Mouse (Mus musculus) stomach, embryonic 16.5 days (tissue): Measurements from ENCODE around the gene Pax7. TPM values are rescaled to one million over a fixed set of nuclear protein-coding genes. Genes with fewer than 3 reads are reported as not detected.
A peak's percentile ranks its signal among the peaks of the same experiment; 100 is the strongest.

Source experiments
- ATAC-seq: fragments of 200-750 bp; cut with Nextera tagmentation; 2 replicates; pipeline ENCODE4 v1.8.0; 2017; ENCODE audit warnings: moderate number of reproducible peaks, moderate TSS enrichment; ENCODE audit not compliant: insufficient read depth, low FRiP score
- H3K27ac ChIP-seq: fragments of 300-500 bp; sonication (generic); 2 replicates; pipeline ENCODE4 v1.5.1; 2014; ENCODE audit warnings: low read length
- H3K27me3 ChIP-seq: fragments of 300-500 bp; sonication (generic); 2 replicates; pipeline ENCODE4 v1.6.1; 2014; ENCODE audit warnings: low read length, control low read depth, mixed read lengths; ENCODE audit not compliant: control insufficient read depth, insufficient read depth
- H3K36me3 ChIP-seq: fragments of 300-500 bp; sonication (generic); 2 replicates; pipeline ENCODE4 v1.6.1; 2014; ENCODE audit warnings: low read length; ENCODE audit not compliant: control insufficient read depth, insufficient read depth
- H3K4me1 ChIP-seq: fragments of 300-500 bp; sonication (generic); 2 replicates; pipeline ENCODE4 v1.6.1; 2014; ENCODE audit warnings: low read length, control low read depth, mixed read lengths; ENCODE audit not compliant: control insufficient read depth, insufficient read depth
- H3K4me2 ChIP-seq: fragments of 300-500 bp; sonication (generic); 2 replicates; pipeline ENCODE4 v1.6.1; 2014; ENCODE audit warnings: low read depth, low read length, mixed read lengths
- H3K4me3 ChIP-seq: fragments of 300-500 bp; sonication (generic); replicated peaks from 2 replicates; pipeline ENCODE4 v1.5.1; 2014; ENCODE audit warnings: mild to moderate bottlenecking, low read length
- H3K9ac ChIP-seq: fragments of 300-500 bp; sonication (generic); 2 replicates; pipeline ENCODE4 v1.6.1; 2014; ENCODE audit warnings: low read length
- H3K9me3 ChIP-seq: fragments of 300-500 bp; sonication (generic); replicated peaks from 2 replicates; pipeline ENCODE4 v1.6.1; 2016; ENCODE audit warnings: low read length, control low read depth; ENCODE audit not compliant: control insufficient read depth
- WGBS: fragments of 180-500 bp; shearing (Covaris S2); extraction: QIAGEN DNeasy Blood & Tissue Kit; methylation state at CpG from one replicate; pipeline ENCODE4 v1.1.7; 2014; 5-methylcytosine and 5-hydroxymethylcytosine counted together
- polyA plus RNA-seq: library from polyadenylated mRNA; unstranded; fragments of >200 nt; fragmentation: Nextera tagmentation; extraction: Ambion mirVana; gene quantifications from 2 replicates; pipeline ENCODE4 v1.2.1, GENCODE M21; 2015

The Pax7 gene
- polyA plus RNA-seq, 1 experiment from 2014 or later: 0.08 TPM

DNA sequence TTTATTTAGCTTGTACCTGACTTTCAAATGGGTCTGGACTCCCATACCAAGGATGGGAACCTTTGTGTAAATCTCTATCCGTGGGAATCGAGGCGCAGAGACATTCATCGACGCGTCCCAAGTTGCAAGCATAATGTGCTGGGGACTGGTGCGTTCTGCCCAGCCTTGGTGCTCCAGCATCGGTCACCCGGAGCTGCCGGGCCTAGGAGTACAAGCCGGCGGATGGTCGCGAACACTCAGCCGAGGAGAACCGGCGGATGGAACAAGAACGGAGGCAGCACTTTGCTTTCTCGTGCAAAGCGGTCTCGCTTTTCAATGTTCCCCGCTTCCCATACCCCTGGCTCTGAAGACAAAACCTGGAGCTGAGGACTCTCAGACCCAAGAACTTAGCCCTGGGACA is 12.3 kb downstream of the Pax7 start:
- Histone ChIP-seq H3K27me3 (peaks cover 96% of the 10 kb centered on the region), H3K9ac (no peak overlapping the region; the same call in 1 of the 2 replicates), H3K4me1 (peaks cover 5% of the 10 kb centered on the region; the same call in 1 of the 2 replicates), H3K4me2 (peak overlapping the region; percentile 41; the same call in 1 of the 2 replicates), H3K9me3 (no peaks in the 10 kb centered on the region), H3K36me3 (no peaks in the 10 kb centered on the region), H3K27ac (no peak overlapping the region), H3K4me3 (peak overlapping the region; percentile 30)
- WGBS: 1% methylated on average over 22 of the region's 22 CpGs
- ATAC-seq: no peak

DNA sequence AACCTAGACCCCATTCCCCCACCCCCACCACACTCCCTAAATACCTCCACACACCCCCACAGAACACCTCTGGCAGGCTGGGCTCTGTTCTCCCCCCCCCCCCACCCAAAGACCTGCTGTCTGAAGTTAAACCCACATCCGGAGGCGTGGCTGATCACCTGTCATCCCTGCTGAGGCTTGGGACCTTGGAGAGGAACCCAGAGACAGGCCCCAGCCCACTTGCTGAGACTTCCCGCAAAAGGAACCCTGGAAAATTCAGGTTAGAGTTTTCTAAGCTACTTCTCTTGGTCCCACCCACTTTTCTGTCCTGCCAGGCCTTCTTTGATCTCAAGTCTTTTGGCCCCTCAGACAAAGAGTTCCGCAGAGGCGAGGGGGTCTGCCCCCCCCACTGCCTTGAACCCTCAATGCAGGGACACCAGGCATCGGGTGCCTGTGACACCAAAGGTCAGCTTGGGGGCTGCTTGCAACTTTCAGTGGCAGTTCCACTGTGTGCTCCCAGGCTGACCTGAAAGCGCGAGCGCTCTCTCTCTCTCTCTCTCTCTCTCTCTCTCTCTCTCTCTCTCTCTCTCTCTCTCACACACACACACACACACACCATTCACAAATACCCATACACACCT is 13.8 kb downstream of the Pax7 start:
- Histone ChIP-seq H3K9ac (no peak overlapping the region), H3K27me3 (peaks cover 90% of the 10 kb centered on the region), H3K9me3 (no peaks in the 10 kb centered on the region), H3K27ac (no peak overlapping the region), H3K4me3 (no peak overlapping the region), H3K36me3 (no peaks in the 10 kb centered on the region), H3K4me2 (no peak overlapping the region), H3K4me1 (peaks cover 5% of the 10 kb centered on the region; the same call in 1 of the 2 replicates)
- no peak for ATAC-seq
- 7% methylated on average over 9 of the region's 9 CpGs for WGBS

- no peak overlapping the region for H3K4me2 ChIP-seq
- H3K27ac ChIP-seq: no peak overlapping the region
- peaks cover 88% of the 10 kb centered on the region for H3K27me3 ChIP-seq
- 13% methylated on average over 6 of the region's 7 CpGs for WGBS
- H3K9me3 ChIP-seq: no peaks in the 10 kb centered on the region
- ATAC-seq: no peak
- H3K4me1 ChIP-seq: peaks cover 5% of the 10 kb centered on the region; the same call in 1 of the 2 replicates
- no peak overlapping the region for H3K4me3 ChIP-seq
- H3K9ac ChIP-seq: no peak overlapping the region
- no peaks in the 10 kb centered on the region for H3K36me3 ChIP-seq
Measured at GRCm38 (mm10) chr4:139818163-139818562, 15.2 kb downstream of the Pax7 start.

- no peaks in the 10 kb centered on the region for H3K36me3 ChIP-seq
- H3K27ac ChIP-seq: no peak overlapping the region
- H3K4me2 ChIP-seq: no peak overlapping the region
- no peak for ATAC-seq
- 24% methylated on average over 9 of the region's 9 CpGs for WGBS
- no peaks in the 10 kb centered on the region for H3K9me3 ChIP-seq
- no peak overlapping the region for H3K9ac ChIP-seq
- peaks cover 5% of the 10 kb centered on the region; the same call in 1 of the 2 replicates for H3K4me1 ChIP-seq
- H3K4me3 ChIP-seq: no peak overlapping the region
- H3K27me3 ChIP-seq: peaks cover 57% of the 10 kb centered on the region
Measured at GRCm38 (mm10) chr4:139813371-139813960, 19.9 kb downstream of the Pax7 start.

- ATAC-seq: no peak
- H3K27me3 ChIP-seq: peaks cover 44% of the 10 kb centered on the region
- 57% methylated on average over 4 of the region's 4 CpGs for WGBS
Measured at GRCm38 (mm10) chr4:139811901-139812300, 21.4 kb downstream of the Pax7 start.

DNA sequence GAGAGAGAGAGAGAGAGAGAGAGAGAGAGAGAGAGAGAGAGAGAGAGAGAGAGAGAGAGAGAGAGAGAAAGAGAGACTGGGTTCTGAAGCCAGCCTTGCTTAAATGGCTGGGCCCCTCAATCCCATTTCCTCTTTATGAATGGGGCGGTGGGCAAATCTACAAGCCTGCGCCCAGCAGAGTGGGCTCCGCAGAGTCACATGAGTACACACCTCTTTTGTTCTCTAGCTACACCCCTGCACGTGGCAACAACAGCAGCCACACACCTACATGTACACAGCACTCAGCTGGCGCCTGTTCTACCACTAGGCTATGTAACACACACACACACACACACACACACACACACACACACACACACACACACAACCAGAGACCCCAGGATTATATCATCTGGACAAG is 21.9 kb downstream of the Pax7 start:
- Histone ChIP-seq H3K27me3 (peaks cover 42% of the 10 kb centered on the region), H3K4me1 (peaks cover 5% of the 10 kb centered on the region; the same call in 1 of the 2 replicates), H3K9me3 (no peaks in the 10 kb centered on the region), H3K4me3 (no peak overlapping the region), H3K36me3 (no peaks in the 10 kb centered on the region), H3K4me2 (no peak overlapping the region), H3K27ac (no peak overlapping the region), H3K9ac (no peak overlapping the region)
- WGBS: 59% methylated on average over 5 of the region's 5 CpGs
- ATAC-seq: no peak

More at GRCm38 (mm10) chr4:139811901-139812300, 21.4 kb downstream of the Pax7 start:
- H3K4me1 ChIP-seq: peaks cover 5% of the 10 kb centered on the region; the same call in 1 of the 2 replicates
- no peak overlapping the region for H3K4me2 ChIP-seq
- no peak overlapping the region for H3K27ac ChIP-seq
- H3K9ac ChIP-seq: no peak overlapping the region
- no peaks in the 10 kb centered on the region for H3K36me3 ChIP-seq
- no peaks in the 10 kb centered on the region for H3K9me3 ChIP-seq
- H3K4me3 ChIP-seq: no peak overlapping the region

DNA sequence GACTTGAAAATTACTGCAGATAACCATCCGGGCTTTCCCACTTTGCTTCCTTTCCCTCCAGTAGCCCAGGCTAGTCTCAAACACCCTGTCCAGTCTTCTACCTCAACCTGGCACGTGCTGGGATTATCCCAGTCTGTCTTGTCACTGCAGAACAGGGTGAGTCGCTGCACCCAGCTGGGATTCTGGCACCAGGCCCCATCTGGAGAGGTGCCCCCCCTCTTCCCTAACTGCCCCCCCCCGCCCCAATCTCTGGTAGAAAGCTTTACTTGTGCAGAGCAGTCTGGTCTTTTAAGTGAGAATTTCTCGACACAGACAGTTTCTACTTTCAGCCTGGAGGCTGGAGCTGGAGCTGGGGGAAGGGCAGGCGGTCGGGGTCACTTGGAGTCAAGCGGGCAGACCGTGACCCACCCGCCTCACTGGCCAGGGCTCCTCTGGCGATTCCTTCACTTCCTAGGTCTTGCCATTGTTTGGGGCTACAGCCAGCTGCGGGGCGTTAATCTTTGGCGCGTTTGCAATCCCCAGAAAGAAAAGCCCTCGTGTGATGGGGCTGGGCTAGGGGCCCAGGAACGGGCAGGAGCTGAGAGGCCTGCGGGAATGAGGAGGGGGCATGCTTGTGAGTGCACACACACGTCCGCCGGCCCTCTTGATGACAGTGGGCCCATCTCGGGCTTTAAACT is 22.4 kb downstream of the Pax7 start:
- no peak for ATAC-seq
- Histone ChIP-seq H3K27ac (no peak overlapping the region), H3K27me3 (peaks cover 41% of the 10 kb centered on the region), H3K4me3 (0 out of 2 replicates have a peak overlapping the region, but pooled peaks have one; percentile 8), H3K9me3 (no peaks in the 10 kb centered on the region), H3K9ac (no peak overlapping the region), H3K4me2 (peak overlapping the region; percentile 42), H3K36me3 (no peaks in the 10 kb centered on the region), H3K4me1 (peaks cover 5% of the 10 kb centered on the region; the same call in 1 of the 2 replicates)
- WGBS: 6% methylated on average over 22 of the region's 22 CpGs

DNA sequence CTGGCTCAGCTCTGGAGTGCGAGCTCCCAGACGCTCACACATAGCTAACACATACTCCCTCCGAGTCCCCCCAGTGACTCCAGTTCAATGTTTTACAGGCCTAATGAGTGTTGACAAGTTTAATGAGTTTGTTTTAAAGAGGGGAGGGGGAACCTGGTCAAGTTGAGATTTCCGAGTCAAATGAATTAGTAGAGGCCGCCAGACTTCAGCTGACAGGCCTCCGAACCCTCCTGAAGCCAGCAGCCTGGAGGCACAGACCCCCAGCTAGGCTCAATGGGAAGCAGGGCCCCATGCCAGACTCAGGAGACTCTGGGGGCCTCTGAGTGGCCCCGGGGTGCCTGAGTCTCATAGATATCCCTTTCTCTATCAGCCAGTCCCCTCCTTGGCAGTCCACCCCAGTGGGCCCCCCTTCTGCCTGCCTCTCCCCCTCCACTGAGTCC is 23.9 kb downstream of the Pax7 start:
- no peak overlapping the region for H3K27ac ChIP-seq
- no peak overlapping the region for H3K4me2 ChIP-seq
- 44% methylated on average over 7 of the region's 7 CpGs for WGBS
- no peak overlapping the region for H3K4me3 ChIP-seq
- peaks cover 39% of the 10 kb centered on the region for H3K27me3 ChIP-seq
- no peaks in the 10 kb centered on the region for H3K36me3 ChIP-seq
- no peaks in the 10 kb centered on the region for H3K9me3 ChIP-seq
- ATAC-seq: no peak
- H3K4me1 ChIP-seq: peaks cover 5% of the 10 kb centered on the region; the same call in 1 of the 2 replicates
- H3K9ac ChIP-seq: no peak overlapping the region

DNA sequence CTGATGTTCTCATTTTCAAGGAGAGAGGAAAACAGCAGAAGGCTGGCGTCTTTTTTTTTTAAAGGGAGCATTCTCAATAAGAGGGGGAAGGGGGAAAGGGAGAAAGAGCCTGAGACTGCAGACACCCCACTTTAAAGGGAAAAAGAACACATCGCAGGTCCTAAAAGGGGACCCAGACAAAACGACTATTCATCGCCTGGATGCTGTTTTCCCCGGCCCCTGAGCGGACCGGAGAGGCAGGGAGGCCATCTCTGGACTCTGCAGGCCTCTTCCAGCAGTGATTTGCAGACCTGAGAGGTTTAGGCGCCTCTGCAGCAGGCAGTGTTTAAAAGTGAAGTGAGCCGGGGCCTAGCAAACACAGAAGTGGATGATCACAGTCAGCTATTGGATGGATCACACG is 25.5 kb downstream of the Pax7 start:
- peaks cover 25% of the 10 kb centered on the region for H3K27me3 ChIP-seq
- H3K4me1 ChIP-seq: peaks cover 5% of the 10 kb centered on the region; the same call in 1 of the 2 replicates
- H3K27ac ChIP-seq: no peak overlapping the region
- H3K9ac ChIP-seq: no peak overlapping the region
- H3K36me3 ChIP-seq: no peaks in the 10 kb centered on the region
- H3K4me3 ChIP-seq: no peak overlapping the region
- no peak overlapping the region for H3K4me2 ChIP-seq
- no peak for ATAC-seq
- WGBS: 53% methylated on average over 10 of the region's 10 CpGs
- H3K9me3 ChIP-seq: no peaks in the 10 kb centered on the region
